Mouse (Mus musculus) layer of hippocampus, adult 2 months (tissue): ENCODE data around the gene Srrm3. TPM values are rescaled to one million over a fixed set of nuclear protein-coding genes. Genes with fewer than 3 reads are reported as not detected.

Experiments
- DNase-seq, 2 experiments: peaks; one replicate each; pipeline ENCODE4 v3.0.0; 2022; ENCODE audit warnings: low spot score in 2 of 2
- H3K27ac ChIP-seq: fragments of 200-600 bp; 2 replicates; pipeline ENCODE4 v1.8.1; 2022
- H3K4me3 ChIP-seq: fragments of 200-600 bp; 2 replicates; pipeline ENCODE4 v1.8.1; 2022; ENCODE audit warnings: mild to moderate bottlenecking
- CTCF ChIP-seq: fragments of 200-600 bp; conservative IDR thresholded peaks from 2 replicates; pipeline ENCODE4 v1.8.1; 2022; ENCODE audit warnings: antibody characterized with exemption, mild to moderate bottlenecking, moderate library complexity
- total RNA-seq, 2 experiments: library from RNA; stranded (reverse); gene quantifications; 2 replicates each; pipeline ENCODE4 v1.2.3; 2021

Srrm3 gene
- total RNA-seq, 2 experiments from 2014 or later, result 80.9 to 81.4 TPM

DNA sequence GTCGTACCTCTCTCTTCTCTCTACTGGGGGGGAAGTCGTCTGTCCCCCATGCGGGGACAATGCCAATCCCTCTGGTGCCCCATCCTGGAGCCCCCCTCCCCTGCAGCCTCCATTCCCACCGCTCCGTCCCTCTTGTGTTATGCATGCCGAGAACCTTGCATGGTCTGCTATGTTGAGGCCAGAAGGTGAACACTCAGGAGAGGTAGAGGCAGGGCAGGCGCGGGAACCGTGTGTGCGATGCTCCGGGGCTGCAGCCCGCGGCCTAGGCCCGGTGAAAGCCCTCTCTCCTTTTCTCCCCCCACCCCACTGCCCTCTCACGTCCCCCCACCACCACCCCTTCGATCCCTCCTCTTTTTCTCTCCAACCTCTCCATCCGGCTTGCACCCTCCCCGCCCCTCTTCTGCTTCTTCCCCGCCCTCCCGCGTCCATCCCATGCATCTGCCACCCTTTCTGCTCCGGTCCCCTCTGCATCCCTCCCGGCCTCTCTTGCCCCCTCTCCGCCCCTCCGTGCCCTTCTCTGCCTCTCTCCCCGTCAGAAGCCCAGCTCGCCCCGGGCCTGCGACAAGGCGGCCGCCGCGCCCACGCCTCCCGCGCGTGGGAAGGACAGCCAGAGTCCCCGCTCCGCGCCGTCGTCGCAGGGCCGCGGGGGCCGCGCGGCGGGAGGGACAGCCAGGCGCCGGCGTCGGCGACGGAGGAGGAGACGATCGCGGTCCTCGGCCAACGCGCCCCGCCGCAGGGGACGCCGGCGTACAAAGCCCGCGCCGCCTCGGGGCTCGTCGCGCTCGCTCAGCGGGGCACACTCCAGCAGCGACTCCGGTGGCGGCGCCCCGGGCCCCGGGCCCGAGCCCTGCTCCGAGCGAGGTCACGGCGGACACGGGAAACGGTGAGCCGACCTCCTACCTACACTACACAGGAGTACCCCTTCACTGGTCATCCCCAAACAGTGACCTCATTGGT lies 61.2 kb downstream of the Srrm3 start:
- H3K27ac ChIP-seq, result peak overlapping the region; percentile 76; the same call in 1 of the 2 replicates
- DNase-seq, result no peak

GRCm38 (mm10) chr5:135868653-135869052 lies 62.0 kb downstream of the Srrm3 start:
- H3K27ac ChIP-seq, result peak overlapping the region; percentile 76; the same call in 1 of the 2 replicates
- H3K4me3 ChIP-seq, result peak overlapping the region; percentile 51
- TF ChIP-seq CTCF, result no peak
- no peak for DNase-seq

More for the DNA sequence above, 61.2 kb downstream of the Srrm3 start:
- H3K4me3 ChIP-seq, result peak overlapping the region; percentile 51
- TF ChIP-seq CTCF, result no peak

GRCm38 (mm10) chr5:135869661-135870423 lies 63.2 kb downstream of the Srrm3 start:
- H3K27ac ChIP-seq, result no peak overlapping the region
- H3K4me3 ChIP-seq, result no peak overlapping the region
- no peak for DNase-seq
- TF ChIP-seq CTCF, result no peak

DNA sequence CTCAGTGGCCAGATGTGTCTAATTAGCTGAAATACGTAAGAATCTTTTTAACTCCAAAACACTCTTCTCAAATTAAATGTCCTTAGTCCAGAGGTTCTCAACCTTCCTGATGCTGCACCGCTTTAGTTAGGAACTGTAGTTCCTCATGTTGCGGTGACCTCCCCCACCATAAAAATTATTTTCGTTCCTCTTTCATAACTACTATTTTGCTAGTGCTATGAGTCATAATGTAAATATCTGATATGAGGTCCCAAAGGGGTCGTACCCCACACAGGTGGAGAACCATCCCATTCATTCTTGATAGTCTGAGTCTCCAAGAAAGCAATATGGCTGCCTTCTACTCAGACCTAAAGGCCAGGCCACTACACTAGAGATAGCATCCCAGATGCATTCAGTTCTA lies 63.8 kb downstream of the Srrm3 start:
- Histone ChIP-seq H3K27ac (no peak overlapping the region), H3K4me3 (no peak overlapping the region)
- no peak for DNase-seq
- no peak for TF ChIP-seq CTCF

- no peak for DNase-seq
- no peak for TF ChIP-seq CTCF
- H3K27ac ChIP-seq, result no peak overlapping the region
- no peak overlapping the region for H3K4me3 ChIP-seq
Observed at GRCm38 (mm10) chr5:135872996-135873395, 66.3 kb downstream of the Srrm3 start.

DNA sequence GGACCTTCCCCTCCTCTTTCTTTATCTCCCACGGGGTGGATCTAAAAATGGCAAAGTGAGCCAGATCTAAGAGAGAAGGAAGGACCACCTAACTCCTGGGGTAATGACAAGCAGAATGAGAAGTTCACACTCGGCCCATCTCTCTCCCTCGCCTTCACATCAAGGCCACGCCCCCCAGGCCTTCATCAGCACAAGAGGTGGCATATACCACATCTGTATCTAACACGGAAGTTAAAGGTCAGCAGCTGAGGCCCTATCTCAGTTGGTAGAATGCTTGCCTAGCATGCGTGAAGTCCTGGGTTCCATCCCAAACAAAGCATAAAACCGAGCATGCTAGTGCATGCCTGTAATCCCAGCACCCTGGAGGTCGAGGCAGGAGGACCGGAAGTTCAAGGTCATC lies 67.1 kb downstream of the Srrm3 start:
- TF ChIP-seq CTCF, result no peak
- no peak overlapping the region for H3K27ac ChIP-seq
- no peak overlapping the region for H3K4me3 ChIP-seq
- DNase-seq, result no peak

GRCm38 (mm10) chr5:135877180-135877579 lies 70.5 kb downstream of the Srrm3 start:
- Histone ChIP-seq H3K4me3 (peak overlapping the region; percentile 48; the same call in 1 of the 2 replicates), H3K27ac (peak overlapping the region; percentile 64; the same call in 1 of the 2 replicates)
- TF ChIP-seq CTCF, result peak; percentile 70
- DNase-seq, result peak; percentile 43 to 47

DNA sequence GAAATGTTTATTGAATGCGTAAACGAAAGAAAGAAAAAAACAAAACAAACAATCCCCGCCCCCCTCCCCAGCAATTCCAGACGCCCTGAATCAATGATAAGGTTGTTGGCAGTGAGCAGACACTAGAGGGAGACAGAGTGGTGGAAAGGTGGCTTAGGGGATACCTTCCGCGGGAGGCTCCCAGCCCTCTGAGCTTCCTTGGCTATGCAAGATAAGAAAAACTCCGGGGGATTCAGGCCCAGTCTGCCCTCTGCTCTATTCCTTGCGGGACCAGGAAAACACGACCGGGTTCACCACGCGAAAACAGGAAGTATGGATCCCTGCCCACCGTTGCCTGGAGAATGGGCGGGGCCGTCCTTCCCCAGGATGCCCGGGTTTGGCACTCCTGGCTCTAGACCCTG lies 71.1 kb downstream of the Srrm3 start:
- TF ChIP-seq CTCF, result peak; percentile 75
- DNase-seq, result peak in 1 of 2 experiments; percentile 49
- Histone ChIP-seq H3K4me3 (peak overlapping the region; percentile 48), H3K27ac (peak overlapping the region; percentile 64; the same call in 1 of the 2 replicates)

- peak in 1 of 2 experiments; percentile 53 for DNase-seq
- no peak for TF ChIP-seq CTCF
- peak overlapping the region; percentile 67 for H3K27ac ChIP-seq
- no peak overlapping the region for H3K4me3 ChIP-seq
Observed at GRCm38 (mm10) chr5:135879449-135880158, 72.9 kb downstream of the Srrm3 start.

- H3K4me3 ChIP-seq, result no peak overlapping the region
- DNase-seq, result no peak
- TF ChIP-seq CTCF, result no peak
- H3K27ac ChIP-seq, result no peak overlapping the region
Observed at GRCm38 (mm10) chr5:135884641-135885040, 78.0 kb downstream of the Srrm3 start.

- Histone ChIP-seq H3K27ac (peak within 1 kb of the TSS; percentile 39; the same call in 1 of the 2 replicates), H3K4me3 (peak within 1 kb of the TSS; percentile 44)
- DNase-seq, result no peak
- 0 out of 2 replicates have a peak, but pooled peaks have one; percentile 5 for TF ChIP-seq CTCF
Observed at GRCm38 (mm10) chr5:135887675-135888102, 81.0 kb downstream of the Srrm3 start, which contains the start of gene Hspb1. TSS of gene Hspb1 (plus strand) at chr5:135887919.
